Mouse (Mus musculus) bone marrow, adult 2 months (tissue): ENCODE data around the gene Phf3.

Experiments
- CTCF ChIP-seq: fragments of 200-500 bp; IDR thresholded peaks from 2 replicates; pipeline ENCODE4 v1.5.1; 2011; ENCODE audit warnings: low read length, control low read depth; ENCODE audit not compliant: control insufficient read depth, insufficient read depth
- POLR2A ChIP-seq: fragments of 200-500 bp; IDR thresholded peaks from 2 replicates; pipeline ENCODE4 v1.6.1; 2011; ENCODE audit warnings: low read depth, mild to moderate bottlenecking, control low read depth, low read length, borderline replicate concordance; ENCODE audit not compliant: control insufficient read depth

- no peak for TF ChIP-seq CTCF
- no peak for TF ChIP-seq POLR2A
These were observed 71.8 kb downstream of the Phf3 start for GRCm38 (mm10) chr1:30801911-30802310.
